Mouse (Mus musculus) layer of hippocampus, adult 11-12 months (tissue): ENCODE measurements around the gene Kcnq1.

Source experiments
- DNase-seq: peaks from one replicate; pipeline ENCODE4 v3.0.0; 2022; ENCODE audit warnings: low spot score

Kcnq1 gene

DNA sequence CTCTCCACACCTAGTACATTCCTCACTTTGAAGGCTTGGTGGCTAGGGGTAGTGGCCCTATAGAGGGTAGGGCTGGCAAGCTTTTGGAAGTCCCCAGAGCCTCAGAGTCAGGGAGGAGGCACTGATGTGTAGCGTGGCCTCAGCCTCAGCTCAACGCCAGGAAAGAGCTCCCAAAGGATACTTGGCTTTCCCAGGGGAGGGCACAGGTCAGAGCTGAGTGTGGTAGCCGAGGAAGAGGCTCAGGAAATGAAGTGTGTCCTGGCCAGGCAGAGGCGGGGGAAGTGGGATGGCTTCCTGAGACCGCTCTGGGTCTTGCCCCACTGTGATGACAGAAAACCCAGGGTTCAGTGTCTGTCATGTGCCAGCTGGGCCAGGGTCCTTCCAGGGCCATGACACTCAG, 30.4 kb downstream of the Kcnq1 start:
- no peak for DNase-seq

DNA sequence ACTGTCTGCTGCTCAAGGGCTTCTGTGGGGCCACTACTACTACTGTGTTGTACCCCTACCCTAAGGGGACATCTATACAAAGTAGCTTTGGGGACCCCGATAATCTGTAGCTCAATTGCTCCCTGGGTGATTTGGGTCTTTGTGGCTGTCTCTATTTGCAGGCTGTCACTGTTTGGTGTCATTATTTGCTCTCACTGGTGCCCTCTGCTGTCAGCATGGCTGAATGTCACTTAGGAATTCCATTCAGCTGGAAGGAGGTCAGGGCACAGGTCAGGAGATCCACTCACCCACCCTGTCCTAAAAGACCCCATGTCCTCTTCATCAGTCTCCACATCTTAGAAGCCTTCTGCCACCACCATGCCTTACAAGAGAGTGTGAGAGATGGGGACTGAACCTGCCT, 32.6 kb downstream of the Kcnq1 start:
- DNase-seq = peak; percentile 62

DNA sequence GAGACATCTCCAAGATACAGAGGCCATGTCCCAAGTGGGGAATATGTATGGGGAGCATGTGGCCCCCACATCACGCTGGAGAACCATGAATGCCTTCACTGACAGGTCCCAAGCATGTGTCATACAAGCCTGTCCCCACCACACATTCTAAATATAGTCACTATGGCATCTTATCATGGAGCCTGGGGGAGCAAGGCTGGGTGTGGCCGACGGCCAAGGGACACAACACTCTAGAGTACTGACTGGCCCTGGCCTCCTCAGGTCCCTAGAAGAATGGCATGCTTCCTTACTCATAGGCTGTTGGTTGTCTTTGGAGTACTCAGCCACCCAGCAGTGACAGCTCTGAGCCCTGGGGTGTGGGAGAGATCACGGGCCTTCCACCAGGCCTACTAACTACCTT, 33.8 kb downstream of the Kcnq1 start:
- no peak for DNase-seq

DNA sequence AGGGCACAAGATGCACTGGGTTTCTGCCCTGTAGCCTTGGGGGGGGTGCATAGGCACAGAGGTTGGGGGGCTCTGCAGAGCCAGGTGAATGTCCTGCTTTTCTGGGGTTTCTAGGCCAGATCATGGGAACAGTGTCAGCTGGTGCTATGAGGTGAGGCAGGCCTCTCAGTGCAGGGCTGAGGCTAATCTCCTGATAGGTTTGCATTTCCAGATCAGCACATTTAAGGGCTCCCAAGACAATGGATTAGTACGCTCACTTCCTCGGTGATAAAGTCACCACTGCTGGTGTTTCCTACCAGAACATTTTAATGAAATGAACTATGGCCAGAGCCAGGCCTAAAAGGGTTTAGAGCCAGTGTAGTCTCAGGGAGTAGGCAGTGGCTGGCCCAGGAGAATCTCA, 36.5 kb downstream of the Kcnq1 start:
- no peak for DNase-seq

DNA sequence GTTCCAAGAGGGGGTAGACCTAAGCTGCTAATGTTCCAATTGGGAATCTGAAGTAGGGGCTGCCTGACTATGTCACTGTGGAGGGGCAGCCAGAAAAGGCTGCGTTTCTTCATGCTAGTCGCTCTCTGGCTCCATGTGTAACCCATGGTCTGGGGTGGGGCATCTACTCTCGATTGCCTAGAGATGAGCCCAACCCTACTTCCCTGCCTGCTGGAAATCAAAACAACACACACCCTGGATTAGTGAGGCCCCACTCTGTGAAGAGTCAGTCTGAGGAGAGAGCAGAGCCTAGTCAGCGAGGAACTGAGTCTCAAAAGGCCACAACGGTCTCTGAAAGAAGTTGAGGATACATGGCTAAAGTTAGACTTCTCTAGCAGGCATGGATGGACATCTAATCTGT, 40.9 kb downstream of the Kcnq1 start:
- DNase-seq = no peak

DNA sequence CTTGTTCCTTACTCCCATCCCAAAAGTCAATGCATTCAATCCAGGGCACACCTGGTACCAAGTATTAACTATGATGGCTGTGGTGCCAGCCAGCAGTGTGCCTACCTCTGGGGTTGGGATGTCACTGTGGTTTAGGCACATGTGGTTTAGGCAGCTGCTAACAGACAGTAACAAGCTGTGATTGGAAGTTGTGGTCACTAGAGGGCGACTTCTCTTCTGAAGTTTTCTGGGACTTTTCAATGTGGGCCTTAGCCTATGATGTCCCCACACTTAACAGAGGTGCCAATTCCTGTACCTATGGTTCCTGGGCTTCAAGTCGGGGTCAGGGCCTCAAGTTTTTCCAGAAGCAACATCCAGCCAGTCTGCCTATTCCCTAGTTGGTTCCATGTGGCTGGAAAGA, 45.0 kb downstream of the Kcnq1 start:
- peak; percentile 48 for DNase-seq

DNA sequence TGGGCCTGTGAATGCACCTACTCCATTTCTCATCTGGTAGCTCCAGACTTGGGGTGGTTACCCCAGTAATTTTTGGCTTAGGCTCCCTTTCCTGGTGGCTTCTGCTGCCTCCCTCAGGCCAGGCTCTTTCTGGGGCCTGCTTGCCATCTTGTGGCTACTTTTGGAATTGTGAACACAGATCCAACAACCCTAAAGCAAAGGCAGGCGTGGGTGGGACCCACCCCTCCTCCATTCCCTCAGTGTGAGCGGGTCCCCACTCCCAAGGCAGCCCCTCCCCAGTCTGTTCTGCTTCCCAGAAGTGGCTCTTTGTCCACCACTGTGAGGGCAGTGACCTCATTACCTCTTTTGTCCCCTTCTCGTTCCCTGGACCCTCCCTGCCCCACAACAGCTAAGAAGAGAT, 46.2 kb downstream of the Kcnq1 start:
- DNase-seq = no peak

DNA sequence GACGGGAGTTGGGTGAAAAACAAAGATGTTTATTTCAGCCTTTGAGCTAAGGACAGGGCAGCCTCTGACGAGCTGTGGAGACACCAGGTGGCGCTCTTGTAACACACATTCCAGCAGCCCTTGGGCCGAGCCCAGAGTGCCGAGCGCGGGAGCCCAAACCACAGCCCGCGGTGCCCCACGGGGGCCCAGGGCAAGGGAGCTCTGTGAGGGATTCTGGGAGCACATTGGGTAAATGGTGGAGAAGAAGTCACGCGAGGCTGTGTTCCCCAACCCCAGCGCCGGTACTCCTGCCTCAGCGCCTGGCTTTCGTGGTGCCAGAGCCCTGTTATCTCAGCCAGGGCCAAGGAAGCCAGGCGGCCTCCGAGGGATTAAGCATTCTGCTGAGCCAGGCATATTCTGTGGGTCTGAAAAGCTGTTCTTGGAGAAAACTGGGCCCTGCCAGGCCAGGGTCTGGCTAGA, 47.8 kb downstream of the Kcnq1 start:
- peak; percentile 87 for DNase-seq

DNA sequence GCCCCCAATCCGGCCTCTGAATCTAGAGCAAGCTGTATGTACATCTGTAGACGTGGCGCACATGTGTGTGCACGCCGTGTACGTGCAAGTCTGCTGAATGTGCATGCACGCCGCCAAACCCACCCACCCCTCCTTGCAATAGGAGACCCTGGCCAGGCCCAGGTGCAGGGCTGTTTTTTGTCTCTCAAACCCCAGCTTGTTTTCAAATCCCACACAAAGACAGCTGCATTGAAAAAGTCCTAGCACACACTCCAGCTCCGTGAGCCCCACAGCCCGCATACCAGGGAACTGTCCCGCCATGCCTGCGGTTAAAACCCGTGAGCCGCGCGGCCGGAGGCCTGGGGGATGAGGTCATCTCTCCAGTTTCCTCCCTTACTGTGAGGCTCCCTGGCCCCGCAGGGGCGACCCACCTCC, 48.3 kb downstream of the Kcnq1 start:
- DNase-seq = no peak

DNA sequence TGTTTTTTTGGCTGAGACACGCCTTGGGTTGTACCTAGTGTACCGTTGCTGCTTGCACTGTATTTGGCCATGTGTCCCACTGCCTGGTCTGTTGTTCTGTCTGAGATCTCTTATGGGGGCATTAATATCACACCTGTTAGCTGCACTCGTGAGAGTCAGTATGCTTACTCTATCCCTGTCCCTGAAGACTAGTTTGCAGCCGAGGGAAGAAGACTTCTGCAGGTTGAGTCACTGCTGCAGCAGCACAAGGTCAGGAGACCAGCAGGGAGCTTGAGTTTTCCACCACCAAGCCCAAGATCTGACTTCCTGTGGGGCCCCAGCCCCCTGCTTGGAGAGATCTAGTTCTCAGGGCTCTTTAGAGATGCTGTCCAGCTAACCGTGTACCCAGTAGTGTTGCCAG, 49.1 kb downstream of the Kcnq1 start:
- DNase-seq = no peak

DNA sequence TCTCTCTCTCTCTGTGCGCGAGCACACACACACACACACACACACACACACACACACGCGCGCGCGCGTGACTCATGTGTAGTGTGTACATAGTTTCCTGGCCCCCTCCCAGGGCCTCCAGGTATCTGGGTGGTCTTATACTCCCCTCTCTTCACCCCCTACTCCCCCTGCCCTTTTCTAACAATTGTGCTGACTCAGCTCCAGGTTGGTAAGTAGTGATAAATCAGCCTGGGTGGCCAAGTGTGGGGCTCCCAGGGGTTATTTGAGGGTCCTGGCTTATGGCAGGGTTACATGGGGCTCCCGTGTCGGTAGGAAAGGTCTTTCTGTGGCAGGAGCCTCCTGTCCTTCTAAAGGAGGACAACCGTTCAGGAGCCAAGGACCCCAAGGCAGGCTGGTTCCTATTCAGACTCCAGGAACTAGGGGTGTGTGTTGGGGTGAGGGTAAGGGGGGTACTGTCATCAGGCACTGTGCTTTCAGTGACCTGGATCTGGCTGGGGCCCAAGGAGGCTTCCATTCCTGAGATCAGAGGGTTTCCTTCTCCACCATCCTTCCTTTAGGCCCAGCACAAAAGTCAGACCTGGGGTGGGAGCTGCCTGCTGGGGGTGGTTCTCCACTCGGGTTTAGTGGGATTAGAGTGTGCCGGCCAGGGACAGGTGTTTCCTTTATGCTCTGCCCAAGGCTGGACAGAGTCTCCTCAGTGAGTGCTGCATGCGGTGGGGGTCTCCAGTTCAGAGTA, 52.7 kb downstream of the Kcnq1 start:
- DNase-seq = no peak

DNA sequence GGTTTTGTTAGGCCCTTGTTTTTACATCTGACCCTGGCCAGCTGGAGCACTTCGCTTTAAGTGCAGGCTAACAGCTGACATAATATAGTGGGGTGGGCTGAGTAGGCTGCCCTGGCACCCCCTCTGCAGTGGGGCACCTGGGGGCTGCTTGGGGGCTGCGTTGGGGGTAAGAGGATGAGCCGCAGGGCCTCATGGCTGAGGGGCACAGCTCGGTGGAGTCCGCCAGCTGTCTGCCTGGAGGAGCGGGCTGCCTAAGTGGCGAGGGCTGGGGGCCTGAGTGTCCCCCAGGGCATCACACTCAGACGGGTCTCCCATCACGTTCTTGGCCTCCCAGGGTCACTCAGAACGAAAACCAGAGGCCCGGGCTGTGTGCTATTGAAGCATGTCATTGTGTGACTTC, 53.3 kb downstream of the Kcnq1 start:
- DNase-seq = no peak

DNA sequence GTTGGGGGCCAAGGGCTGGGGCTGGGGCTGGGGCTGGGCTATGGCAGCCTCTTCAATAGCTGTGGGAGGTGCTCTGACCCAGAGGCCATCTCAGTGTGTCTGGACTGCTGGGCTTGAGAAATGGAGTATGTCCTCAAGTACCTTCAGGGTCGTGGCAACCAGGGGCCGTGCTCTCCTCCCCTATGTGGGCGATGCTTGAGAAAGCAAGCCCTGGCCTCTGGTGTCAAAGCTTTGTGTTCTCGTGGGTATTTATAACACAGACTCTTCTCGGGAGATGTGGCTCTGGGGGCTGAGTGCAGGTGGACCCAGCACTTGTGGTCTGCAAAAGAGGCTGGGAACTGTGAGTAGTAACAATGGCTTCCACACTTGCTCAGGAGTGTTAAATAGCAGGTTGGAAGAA, 53.9 kb downstream of the Kcnq1 start:
- no peak for DNase-seq

DNA sequence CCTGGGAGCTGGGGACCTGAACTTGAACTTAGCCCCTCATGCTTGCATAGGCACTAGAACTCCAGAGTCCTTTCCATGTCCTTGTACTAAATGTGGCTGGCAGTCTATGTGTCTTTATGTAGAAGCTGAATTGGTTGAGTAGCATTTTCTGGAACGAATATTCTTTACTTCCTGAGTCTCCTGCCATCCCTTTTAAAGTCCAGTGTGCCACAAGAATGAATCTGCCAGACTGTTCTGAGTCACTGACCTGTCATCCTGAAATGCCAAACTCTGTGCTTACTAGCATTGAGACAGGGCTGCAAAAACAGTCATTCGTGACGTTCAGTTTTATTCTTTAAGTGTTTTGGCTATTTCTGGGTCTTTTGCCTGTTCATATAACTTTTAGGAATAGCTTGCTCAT, 55.9 kb downstream of the Kcnq1 start:
- no peak for DNase-seq

DNA sequence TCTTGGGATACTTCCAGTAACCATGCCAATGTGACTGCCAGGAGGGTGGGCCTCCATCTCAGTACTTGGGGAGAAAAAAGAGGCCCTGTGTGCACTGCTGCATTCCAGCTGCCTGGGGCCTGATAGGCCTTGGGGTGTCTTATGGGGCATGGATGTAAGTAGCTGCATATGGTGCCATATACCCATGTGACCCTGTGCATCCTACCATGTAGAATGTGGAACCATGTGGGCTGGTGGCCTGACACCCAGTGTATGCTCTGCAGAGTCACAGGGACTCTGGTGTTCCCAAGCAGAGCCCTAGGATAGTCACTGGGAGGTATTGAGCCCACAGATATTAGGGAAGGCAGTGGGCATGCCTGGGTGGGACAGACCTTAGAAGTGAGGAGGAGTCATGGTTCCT, 57.9 kb downstream of the Kcnq1 start:
- DNase-seq = no peak

DNA sequence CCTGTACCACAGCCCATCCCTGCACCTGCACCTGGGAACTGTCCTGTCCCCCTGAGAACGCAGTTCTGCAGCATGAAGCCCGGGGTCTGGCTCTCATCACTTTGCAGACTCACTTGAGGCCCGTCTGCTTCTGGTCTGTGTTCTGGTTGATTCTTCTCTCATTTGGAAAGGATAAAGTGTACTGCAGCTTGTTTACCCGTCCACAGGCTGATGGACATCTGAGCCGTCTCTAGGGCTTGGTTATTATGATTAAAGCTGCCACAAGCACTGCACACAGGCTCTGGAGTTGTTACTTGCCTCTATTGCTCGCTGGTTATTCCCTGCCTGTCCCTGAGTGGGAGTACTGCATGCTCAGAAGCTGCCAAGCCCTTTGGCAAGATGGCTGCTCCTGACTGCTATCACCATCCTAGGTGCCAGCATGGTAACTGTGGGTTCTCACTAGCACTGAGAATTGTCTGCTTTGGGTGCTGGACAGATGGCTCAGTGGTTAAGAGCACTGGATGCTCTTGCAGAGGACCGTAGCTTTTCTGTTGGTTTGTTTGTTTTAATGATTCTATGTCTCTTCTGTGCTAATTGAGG, 59.6 kb downstream of the Kcnq1 start:
- no peak for DNase-seq

DNA sequence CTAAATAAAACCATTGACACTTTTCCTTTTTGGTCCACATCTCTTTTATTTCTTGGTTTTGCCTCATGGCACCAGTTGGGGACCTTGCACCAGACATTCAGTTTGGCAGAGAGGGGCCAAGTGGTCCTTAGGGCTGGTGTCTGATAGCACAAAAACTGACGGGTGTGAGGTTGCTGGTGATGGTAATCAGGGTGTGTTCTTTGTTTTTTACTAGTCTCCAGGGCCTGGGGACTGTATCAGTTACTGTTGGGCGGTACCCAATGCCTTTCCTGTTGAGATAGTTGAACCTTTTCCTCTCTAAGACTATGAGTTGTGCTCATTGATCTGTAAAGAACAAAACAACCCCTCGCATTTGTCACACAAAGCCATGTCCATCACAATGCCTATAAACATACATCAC, 61.1 kb downstream of the Kcnq1 start:
- DNase-seq = no peak

DNA sequence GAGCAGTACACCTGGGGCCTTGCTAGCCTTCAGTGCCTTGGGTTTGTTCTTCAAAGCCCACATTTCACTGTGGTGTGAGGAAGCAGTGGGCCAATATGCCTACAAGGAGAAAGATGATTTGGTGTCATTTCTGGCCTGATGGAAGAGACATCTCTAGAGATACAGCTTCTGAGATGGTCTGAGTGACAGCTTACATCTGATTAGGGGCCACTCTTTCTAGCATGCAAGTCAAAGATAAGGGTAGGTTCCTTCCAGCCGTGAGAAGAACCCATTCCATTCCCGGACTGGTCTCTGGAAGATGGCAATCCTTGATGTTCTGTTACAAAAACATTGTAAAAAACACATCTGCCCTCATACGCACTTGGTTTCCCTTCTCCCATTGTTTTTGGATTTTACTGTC, 63.2 kb downstream of the Kcnq1 start:
- DNase-seq = no peak

DNA sequence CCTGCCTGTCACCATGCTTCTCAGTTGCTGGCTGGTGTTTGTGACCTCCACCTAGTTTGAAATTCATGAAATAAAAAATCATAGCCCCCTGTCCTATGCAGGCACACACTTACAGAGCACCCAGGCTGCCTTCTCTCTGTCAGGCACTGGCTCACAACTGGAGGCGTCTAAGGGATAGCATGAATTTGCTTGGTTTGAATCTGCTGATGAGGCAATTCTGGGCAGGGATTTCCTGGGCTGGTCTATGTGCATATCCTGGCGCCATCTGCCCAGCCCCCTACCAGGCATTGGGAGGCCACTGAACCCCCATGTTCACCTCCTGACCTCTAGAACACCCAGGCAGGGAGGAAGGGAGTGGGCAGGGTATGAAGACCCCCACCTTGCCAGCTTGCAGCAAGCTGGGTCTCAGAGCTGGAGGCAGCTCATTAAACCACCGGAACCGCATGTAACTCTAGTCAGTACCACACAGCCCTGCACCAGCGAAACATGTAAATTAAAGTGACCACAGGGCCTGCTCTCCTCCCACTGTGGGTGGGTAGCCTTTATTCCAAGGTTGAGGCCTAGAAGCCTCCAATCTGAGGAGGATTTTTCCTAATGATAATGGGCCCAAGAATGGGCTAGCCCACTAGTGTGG, 66.9 kb downstream of the Kcnq1 start:
- DNase-seq = no peak

DNA sequence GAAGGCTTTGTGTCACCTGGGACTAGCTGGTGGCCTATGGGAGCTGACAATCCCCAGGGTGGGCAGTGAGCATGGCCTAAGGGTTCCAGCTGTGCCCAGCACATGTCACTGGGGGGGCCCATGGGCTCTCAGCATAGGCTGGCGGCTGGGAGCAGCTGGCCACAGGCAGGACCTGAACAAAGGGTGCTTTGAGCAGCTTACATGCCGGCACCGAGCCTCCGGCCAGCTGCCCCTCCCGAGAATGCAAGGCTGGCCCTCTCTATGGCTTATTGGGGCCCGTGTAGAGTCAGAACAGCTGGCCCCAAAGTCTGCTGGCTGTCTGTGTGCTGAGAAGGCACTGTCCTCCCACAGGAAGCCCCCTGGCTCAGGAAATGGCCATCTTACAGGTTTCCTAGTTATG, 68.5 kb downstream of the Kcnq1 start:
- peak; percentile 37 for DNase-seq

DNA sequence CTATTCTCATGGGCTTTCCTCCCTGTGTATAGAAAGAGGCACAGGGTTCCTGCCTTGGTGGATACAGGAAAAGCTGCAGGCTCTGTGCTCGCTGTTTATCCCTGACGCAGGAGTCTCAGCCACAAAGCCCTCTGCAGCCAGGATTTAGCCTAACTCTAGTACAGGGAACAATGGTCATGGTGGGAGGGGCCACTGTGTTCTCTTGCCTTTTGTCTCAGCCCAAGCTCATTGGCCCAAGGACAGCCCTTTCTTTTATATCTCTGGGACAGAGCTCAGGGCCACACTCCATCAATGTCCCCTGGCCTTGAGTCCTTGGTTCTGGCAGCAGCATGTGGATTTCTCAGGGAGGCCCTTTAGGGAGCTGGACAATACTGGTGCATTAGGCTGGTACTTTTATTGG, 72.7 kb downstream of the Kcnq1 start:
- DNase-seq = no peak

DNA sequence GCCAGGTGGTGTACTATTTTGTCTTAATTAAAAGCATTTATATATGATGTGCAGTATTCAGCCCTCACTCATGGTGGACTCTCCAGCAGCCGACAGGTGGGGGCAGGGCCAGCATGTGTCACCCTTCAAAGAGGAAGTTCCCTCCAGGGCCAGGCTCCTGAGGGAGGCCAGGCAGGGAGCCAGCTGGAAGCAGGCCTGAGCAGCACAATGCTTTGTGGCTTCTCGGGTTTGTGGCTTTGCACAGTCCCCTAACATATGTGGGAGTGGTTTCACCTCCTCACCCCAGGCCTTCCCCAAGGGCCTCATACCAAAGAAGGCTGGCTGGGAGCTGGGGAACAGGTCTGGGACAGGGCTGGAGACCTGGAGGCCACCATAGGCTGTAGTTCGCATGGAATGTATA, 74.6 kb downstream of the Kcnq1 start:
- peak; percentile 18 for DNase-seq

DNA sequence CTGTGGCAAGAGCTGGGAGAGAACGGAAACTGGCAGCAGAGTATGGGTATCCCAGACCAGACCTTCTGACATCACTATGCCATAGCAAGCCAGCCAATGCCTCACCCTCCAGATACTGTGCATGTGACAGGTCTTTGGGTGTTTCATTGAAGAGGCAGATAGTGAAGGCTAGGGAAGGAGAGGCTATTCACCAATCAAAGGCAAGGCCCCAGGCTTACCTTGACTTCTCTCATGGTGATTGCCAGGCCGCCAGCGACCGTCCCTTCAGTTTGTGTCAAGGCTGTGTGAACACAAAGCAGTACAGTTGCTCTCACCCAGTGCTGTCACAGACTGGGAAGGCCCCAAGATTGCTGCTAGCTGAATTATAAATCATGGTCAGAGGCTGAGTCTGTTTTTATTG, 75.1 kb downstream of the Kcnq1 start:
- no peak for DNase-seq

DNA sequence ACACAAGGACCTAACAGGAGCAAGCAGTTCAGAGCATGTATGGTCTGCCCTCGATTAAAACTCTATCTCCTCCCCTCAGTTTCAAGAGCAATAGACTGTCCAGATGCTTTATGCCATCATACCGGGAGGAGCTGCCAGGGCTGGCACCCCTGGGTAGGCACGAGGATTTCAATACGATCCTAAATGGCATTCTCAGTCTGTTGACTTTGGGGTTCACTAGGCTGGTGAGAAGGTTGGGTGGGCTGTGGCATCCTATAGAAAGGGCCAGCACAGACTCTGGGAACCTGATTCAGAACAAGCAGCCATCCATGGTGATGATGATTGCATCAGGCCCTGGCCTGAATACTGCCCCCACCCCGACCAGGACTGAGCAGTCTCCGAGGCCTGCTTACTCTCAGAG, 79.3 kb downstream of the Kcnq1 start:
- no peak for DNase-seq
